ENCODE assay signal across 8 mouse cellular contexts in genomic region chr7:45830427-45831127, GRCm38 (mm10). TPM values are rescaled to one million over a fixed set of nuclear protein-coding genes. Genes with fewer than 3 reads are reported as not detected.
DNase-seq lines count a peak whose midpoint lies in the region; ATAC-seq and TF ChIP-seq lines count a peak whose summit lies in the region.

TSS of gene Grwd1 (minus strand) at chr7:45830944.

- peak; percentile 94 for DNase-seq in 3T3-L1 (ENCODE audit: low read depth, low spot score)
- peak; percentile 89 to 90 for DNase-seq in adrenal gland, postnatal 36 days
- peak; percentile 88 to 89 for DNase-seq in heart, adult 2 months
- peak; percentile 86 to 90 for DNase-seq in kidney, adult 8-10 months
- peak; percentile 60 to 84 for DNase-seq in spleen, postnatal 10 days (ENCODE audit: low spot score in 2 of 2)

- H3K79me2 ChIP-seq in heart, adult 2 months (replicated peaks; ENCODE audit: control insufficient read depth, insufficient read depth, low read length): no peaks in the 10 kb centered on the region; the same call in 1 of the 2 replicates

- intact Hi-C loops in heart, adult 2 months (cut with DNase I): loop anchor here (1.0 to 10.0 kb wide), 3 partner anchors 36 to 204 kb away; partner anchors contain the start of genes Abcc6, Nomo1 and Sphk2

- TF ChIP-seq EP300 in heart, adult 2 months (IDR thresholded peaks at IDR 0.05; ENCODE audit: insufficient read depth, low read depth, low read length): no peak

- peak within 1 kb of the TSS; percentile 90 for H3K4me3 ChIP-seq in embryonic facial prominence, embryonic 13.5 days
- H3K4me3 ChIP-seq in heart, adult 2 months: peak within 1 kb of the TSS; percentile 70
- H3K4me3 ChIP-seq in limb, embryonic 13.5 days: peak within 1 kb of the TSS; percentile 93
- peak within 1 kb of the TSS; percentile 93 for H3K4me3 ChIP-seq in midbrain, embryonic 16.5 days (ENCODE audit: low read depth, low read length)

- H3K27me3 ChIP-seq in embryonic facial prominence, embryonic 13.5 days: peaks cover 46% of the 10 kb centered on the region
- H3K27me3 ChIP-seq in heart, adult 2 months (ENCODE audit: control insufficient read depth, insufficient read depth, low read length): peaks cover 23% of the 10 kb centered on the region
- peaks cover 46% of the 10 kb centered on the region for H3K27me3 ChIP-seq in limb, embryonic 13.5 days
- peaks cover 40% of the 10 kb centered on the region for H3K27me3 ChIP-seq in midbrain, embryonic 16.5 days (ENCODE audit: control insufficient read depth, insufficient read depth, low read depth, low read length)

- H3K27ac ChIP-seq in embryonic facial prominence, embryonic 13.5 days: peak within 1 kb of the TSS; percentile 74
- H3K27ac ChIP-seq in heart, adult 2 months: peak within 1 kb of the TSS; percentile 92
- no peak within 1 kb of the TSS for H3K27ac ChIP-seq in limb, embryonic 13.5 days
- peak within 1 kb of the TSS; percentile 77 for H3K27ac ChIP-seq in midbrain, embryonic 16.5 days (ENCODE audit: low read length)

- peak within 1 kb of the TSS; percentile 93 for H3K4me2 ChIP-seq in embryonic facial prominence, embryonic 13.5 days
- H3K4me2 ChIP-seq in limb, embryonic 13.5 days (replicated peaks): peak within 1 kb of the TSS; percentile 90
- peak within 1 kb of the TSS; percentile 93 for H3K4me2 ChIP-seq in midbrain, embryonic 16.5 days (ENCODE audit: low read length)

- peaks cover 26% of the 10 kb centered on the region for H3K4me1 ChIP-seq in embryonic facial prominence, embryonic 13.5 days
- peaks cover 4% of the 10 kb centered on the region; the same call in 1 of the 2 replicates for H3K4me1 ChIP-seq in heart, adult 2 months (ENCODE audit: control insufficient read depth, insufficient read depth, low read length)
- peaks cover 28% of the 10 kb centered on the region for H3K4me1 ChIP-seq in limb, embryonic 13.5 days
- H3K4me1 ChIP-seq in midbrain, embryonic 16.5 days (ENCODE audit: control insufficient read depth, insufficient read depth, low read length): peaks cover 20% of the 10 kb centered on the region

- H3K9me3 ChIP-seq in embryonic facial prominence, embryonic 13.5 days: no peaks in the 10 kb centered on the region
- no peaks in the 10 kb centered on the region for H3K9me3 ChIP-seq in limb, embryonic 13.5 days
- no peaks in the 10 kb centered on the region for H3K9me3 ChIP-seq in midbrain, embryonic 16.5 days (replicated peaks; ENCODE audit: control insufficient read depth, low read length, poor library complexity, severe bottlenecking)

- TF ChIP-seq POLR2A in heart, adult 2 months (IDR thresholded peaks at IDR 0.05; ENCODE audit: insufficient read depth, low read depth, low read length): peak; percentile 41

- WGBS in embryonic facial prominence, embryonic 13.5 days: under 1% methylated on average over 35 of the region's 35 CpGs
- under 1% methylated on average over 35 of the region's 35 CpGs for WGBS in heart, adult 2 months
- WGBS in limb, embryonic 13.5 days: under 1% methylated on average over 35 of the region's 35 CpGs
- WGBS in midbrain, embryonic 16.5 days: under 1% methylated on average over 35 of the region's 35 CpGs

- ATAC-seq in embryonic facial prominence, embryonic 13.5 days (ENCODE audit: insufficient number of reproducible peaks, insufficient read depth, low FRiP score, low TSS enrichment, low read depth): peak; percentile 85
- ATAC-seq in limb, embryonic 13.5 days (ENCODE audit: low FRiP score, low read depth): peak; percentile 90
- ATAC-seq in midbrain, embryonic 16.5 days: peak; percentile 95

- H3K36me3 ChIP-seq in embryonic facial prominence, embryonic 13.5 days: peaks cover 38% of the 10 kb centered on the region
- no peaks in the 10 kb centered on the region for H3K36me3 ChIP-seq in heart, adult 2 months (ENCODE audit: control insufficient read depth, insufficient read depth, low read length)
- H3K36me3 ChIP-seq in limb, embryonic 13.5 days: peaks cover 39% of the 10 kb centered on the region
- H3K36me3 ChIP-seq in midbrain, embryonic 16.5 days (ENCODE audit: control insufficient read depth, insufficient read depth, low read length): peaks cover 15% of the 10 kb centered on the region

- peak within 1 kb of the TSS; percentile 77 for H3K9ac ChIP-seq in embryonic facial prominence, embryonic 13.5 days
- H3K9ac ChIP-seq in heart, adult 2 months (ENCODE audit: low read depth, low read length): peak within 1 kb of the TSS; percentile 66
- H3K9ac ChIP-seq in limb, embryonic 13.5 days: peak within 1 kb of the TSS; percentile 82
- H3K9ac ChIP-seq in midbrain, embryonic 16.5 days (ENCODE audit: low read depth, low read length): peak within 1 kb of the TSS; percentile 68

- 0 out of 2 replicates have a peak, but pooled peaks have one; percentile 8 for TF ChIP-seq CTCF in heart, adult 2 months (IDR thresholded peaks at IDR 0.05)

RNA-seq across cellular contexts. Expression of gene Grwd1, which starts in this region (rescaled TPM):
- 10 to 100 TPM; 27.1 to 36.0 TPM for total RNA-seq in adrenal gland, postnatal 36 days (2021)
- polyA plus RNA-seq in embryonic facial prominence, embryonic 13.5 days (2015; fragmentation: Nextera tagmentation; extraction: Ambion mirVana): 62.7 and 74.0 TPM in 2 replicates
- 10 to 100 TPM; 11.8 to 13.1 TPM for total RNA-seq in heart, adult 2 months (2021)
- 9.1 and 9.4 TPM in 2 replicates for polyA plus RNA-seq in heart, adult 2 months (2012; rRNA removed)
- 69.1 and 71.6 TPM in 2 replicates for polyA plus RNA-seq in limb, embryonic 13.5 days (2015; fragmentation: Nextera tagmentation; extraction: Ambion mirVana)
- polyA plus RNA-seq in midbrain, embryonic 16.5 days (2015; fragmentation: Nextera tagmentation; extraction: Ambion mirVana): 38.4 and 45.8 TPM in 2 replicates
